Mouse (Mus musculus): ENCODE data around the gene Txnrd2. TPM values are rescaled to one million over a fixed set of nuclear protein-coding genes. Genes with fewer than 3 reads are reported as not detected.

The Txnrd2 gene
- total RNA-seq, 1 experiment: 7.9 TPM

GRCm38 (mm10) chr16:18448104-18448503 is 21.9 kb downstream of the Txnrd2 start:
- H3K4me3 ChIP-seq (ENCODE audit: insufficient read depth in 1 of 2, low read depth in 1 of 2, low read length in 2 of 2, poor library complexity in 1 of 2, severe bottlenecking in 1 of 2): no peak overlapping the region
- H3K27ac ChIP-seq (ENCODE audit: insufficient read depth, low read depth, low read length, poor library complexity, severe bottlenecking): no peak overlapping the region
- in situ Hi-C loops (cut with MboI; ENCODE audit: low sequenced_read_pairs in 2 of 2, unreplicated experiment in 2 of 2): no loop called here
- no peaks in the 10 kb centered on the region for H3K4me1 ChIP-seq (ENCODE audit: control insufficient read depth in 2 of 2, insufficient read depth in 2 of 2, low read length in 2 of 2, poor library complexity in 1 of 2)
- TF ChIP-seq ZNF384 (IDR thresholded peaks at IDR 0.05; ENCODE audit: low read depth, low read length) (no peak), ZC3H11A (IDR thresholded peaks at IDR 0.05; ENCODE audit: borderline replicate concordance, low read depth, low read length) (no peak), MAFK (IDR thresholded peaks at IDR 0.05; ENCODE audit: insufficient read depth, low read depth, low read length) (no peak)
- no peaks in the 10 kb centered on the region for H3K36me3 ChIP-seq (ENCODE audit: control insufficient read depth, insufficient read depth, low read length, poor library complexity, severe bottlenecking)
- no peak overlapping the region for H3K9ac ChIP-seq (ENCODE audit: insufficient read depth, low read depth, low read length, poor library complexity, severe bottlenecking)
- no peak for DNase-seq (ENCODE audit: low read depth, low spot score)
- no peaks in the 10 kb centered on the region for H3K9me3 ChIP-seq (ENCODE audit: control insufficient read depth, insufficient read depth, low read depth, low read length)

- Histone ChIP-seq H3K36me3 (ENCODE audit: control insufficient read depth, insufficient read depth, low read length, poor library complexity, severe bottlenecking) (no peaks in the 10 kb centered on the region), H3K27ac (ENCODE audit: insufficient read depth, low read depth, low read length, poor library complexity, severe bottlenecking) (no peak overlapping the region), H3K9me3 (ENCODE audit: control insufficient read depth, insufficient read depth, low read depth, low read length) (no peaks in the 10 kb centered on the region), H3K4me3 (ENCODE audit: insufficient read depth in 1 of 2, low read depth in 1 of 2, low read length in 2 of 2, poor library complexity in 1 of 2, severe bottlenecking in 1 of 2) (no peak overlapping the region), H3K4me1 (ENCODE audit: control insufficient read depth in 2 of 2, insufficient read depth in 2 of 2, low read length in 2 of 2, poor library complexity in 1 of 2) (no peaks in the 10 kb centered on the region), H3K9ac (ENCODE audit: insufficient read depth, low read depth, low read length, poor library complexity, severe bottlenecking) (no peak overlapping the region)
- TF ChIP-seq HCFC1 (IDR thresholded peaks at IDR 0.05; ENCODE audit: borderline replicate concordance, insufficient read depth, low read length) (no peak), MAFK (IDR thresholded peaks at IDR 0.05; ENCODE audit: insufficient read depth, low read depth, low read length) (no peak), ZNF384 (IDR thresholded peaks at IDR 0.05; ENCODE audit: low read depth, low read length) (no peak), CHD2 (IDR thresholded peaks at IDR 0.05; ENCODE audit: low read depth, low read length) (no peak), ZC3H11A (IDR thresholded peaks at IDR 0.05; ENCODE audit: borderline replicate concordance, low read depth, low read length) (no peak)
- in situ Hi-C loops (cut with MboI; ENCODE audit: low sequenced_read_pairs in 2 of 2, unreplicated experiment in 2 of 2): no loop called here
- no peak for DNase-seq (ENCODE audit: low read depth, low spot score)
These were observed 22.8 kb downstream of the Txnrd2 start for GRCm38 (mm10) chr16:18449005-18449404.

- H3K4me1 ChIP-seq (ENCODE audit: control insufficient read depth in 2 of 2, insufficient read depth in 2 of 2, low read length in 2 of 2, poor library complexity in 1 of 2): no peaks in the 10 kb centered on the region
- in situ Hi-C loops (cut with MboI; ENCODE audit: low sequenced_read_pairs in 2 of 2, unreplicated experiment in 2 of 2): no loop called here
- H3K9me3 ChIP-seq (ENCODE audit: control insufficient read depth, insufficient read depth, low read depth, low read length): no peaks in the 10 kb centered on the region
- no peak overlapping the region for H3K9ac ChIP-seq (ENCODE audit: insufficient read depth, low read depth, low read length, poor library complexity, severe bottlenecking)
- no peak overlapping the region for H3K4me3 ChIP-seq (ENCODE audit: insufficient read depth in 1 of 2, low read depth in 1 of 2, low read length in 2 of 2, poor library complexity in 1 of 2, severe bottlenecking in 1 of 2)
- no peak for DNase-seq (ENCODE audit: low read depth, low spot score)
- H3K36me3 ChIP-seq (ENCODE audit: control insufficient read depth, insufficient read depth, low read length, poor library complexity, severe bottlenecking): no peaks in the 10 kb centered on the region
- TF ChIP-seq MAFK (IDR thresholded peaks at IDR 0.05; ENCODE audit: insufficient read depth, low read depth, low read length): no peak
- no peak overlapping the region for H3K27ac ChIP-seq (ENCODE audit: insufficient read depth, low read depth, low read length, poor library complexity, severe bottlenecking)
These were observed 25.4 kb downstream of the Txnrd2 start for GRCm38 (mm10) chr16:18451486-18452181.

- in situ Hi-C loops (cut with MboI; ENCODE audit: low sequenced_read_pairs in 2 of 2, unreplicated experiment in 2 of 2): no loop called here
- DNase-seq (ENCODE audit: low read depth, low spot score): no peak
- Histone ChIP-seq H3K4me1 (ENCODE audit: control insufficient read depth in 2 of 2, insufficient read depth in 2 of 2, low read length in 2 of 2, poor library complexity in 1 of 2) (no peaks in the 10 kb centered on the region), H3K27ac (ENCODE audit: insufficient read depth, low read depth, low read length, poor library complexity, severe bottlenecking) (no peak overlapping the region), H3K9ac (ENCODE audit: insufficient read depth, low read depth, low read length, poor library complexity, severe bottlenecking) (no peak overlapping the region), H3K9me3 (ENCODE audit: control insufficient read depth, insufficient read depth, low read depth, low read length) (no peaks in the 10 kb centered on the region), H3K4me3 (ENCODE audit: insufficient read depth in 1 of 2, low read depth in 1 of 2, low read length in 2 of 2, poor library complexity in 1 of 2, severe bottlenecking in 1 of 2) (no peak overlapping the region), H3K36me3 (ENCODE audit: control insufficient read depth, insufficient read depth, low read length, poor library complexity, severe bottlenecking) (no peaks in the 10 kb centered on the region; the same call in 1 of the 2 replicates)
- TF ChIP-seq CHD2 (IDR thresholded peaks at IDR 0.05; ENCODE audit: low read depth, low read length) (no peak), ZC3H11A (IDR thresholded peaks at IDR 0.05; ENCODE audit: borderline replicate concordance, low read depth, low read length) (no peak), HCFC1 (IDR thresholded peaks at IDR 0.05; ENCODE audit: borderline replicate concordance, insufficient read depth, low read length) (no peak), MAFK (IDR thresholded peaks at IDR 0.05; ENCODE audit: insufficient read depth, low read depth, low read length) (no peak), ZNF384 (IDR thresholded peaks at IDR 0.05; ENCODE audit: low read depth, low read length) (no peak)
These were observed 26.2 kb downstream of the Txnrd2 start for GRCm38 (mm10) chr16:18452361-18452862.

- H3K4me1 ChIP-seq (ENCODE audit: control insufficient read depth in 2 of 2, insufficient read depth in 2 of 2, low read length in 2 of 2, poor library complexity in 1 of 2): no peaks in the 10 kb centered on the region; a peak in 1 of 4 replicates
- no peak for TF ChIP-seq CHD2 (IDR thresholded peaks at IDR 0.05; ENCODE audit: low read depth, low read length)
- TF ChIP-seq ZC3H11A (IDR thresholded peaks at IDR 0.05; ENCODE audit: borderline replicate concordance, low read depth, low read length): no peak
- no peak for TF ChIP-seq ZNF384 (IDR thresholded peaks at IDR 0.05; ENCODE audit: low read depth, low read length)
- TF ChIP-seq HCFC1 (IDR thresholded peaks at IDR 0.05; ENCODE audit: borderline replicate concordance, insufficient read depth, low read length): no peak
- TF ChIP-seq MAFK (IDR thresholded peaks at IDR 0.05; ENCODE audit: insufficient read depth, low read depth, low read length): no peak
- no peaks in the 10 kb centered on the region; the same call in 1 of the 2 replicates for H3K36me3 ChIP-seq (ENCODE audit: control insufficient read depth, insufficient read depth, low read length, poor library complexity, severe bottlenecking)
- no peak overlapping the region for H3K4me3 ChIP-seq (ENCODE audit: insufficient read depth in 1 of 2, low read depth in 1 of 2, low read length in 2 of 2, poor library complexity in 1 of 2, severe bottlenecking in 1 of 2)
- H3K27ac ChIP-seq (ENCODE audit: insufficient read depth, low read depth, low read length, poor library complexity, severe bottlenecking): no peak overlapping the region
- in situ Hi-C loops (cut with MboI; ENCODE audit: low sequenced_read_pairs in 2 of 2, unreplicated experiment in 2 of 2): no loop called here
- DNase-seq (ENCODE audit: low read depth, low spot score): no peak
- no peak overlapping the region for H3K9ac ChIP-seq (ENCODE audit: insufficient read depth, low read depth, low read length, poor library complexity, severe bottlenecking)
- no peaks in the 10 kb centered on the region for H3K9me3 ChIP-seq (ENCODE audit: control insufficient read depth, insufficient read depth, low read depth, low read length)
These were observed 27.7 kb downstream of the Txnrd2 start for GRCm38 (mm10) chr16:18453846-18454245.

Data from ES-E14 (cell line).